In genomic region chr9:35289992-35290391, GRCm38 (mm10) we compare ENCODE assay signal across 15 mouse cellular contexts. TPM values are rescaled to one million over a fixed set of nuclear protein-coding genes. Genes with fewer than 3 reads are reported as not detected.
DNase-seq lines count a peak whose midpoint lies in the region; ATAC-seq and TF ChIP-seq lines count a peak whose summit lies in the region.
"Had no signal": no experiment of that assay in that cellular context is flagged by ENCODE, and none has a peak within 500 bp of the region (broad histone marks: within the 10 kb centered on the region; RNA-seq: fewer than 3 reads in every experiment).

No protein-coding gene starts in this region.

- H3K36me3 ChIP-seq in forebrain, embryonic 10.5 days (replicated peaks), result no peaks in the 10 kb centered on the region
- H3K36me3 ChIP-seq in forebrain, embryonic 16.5 days (ENCODE audit: control insufficient read depth, insufficient read depth), result no peaks in the 10 kb centered on the region
- H3K36me3 ChIP-seq in lung, embryonic 14.5 days (ENCODE audit: insufficient read depth), result no peaks in the 10 kb centered on the region
- H3K36me3 ChIP-seq in intestine, embryonic 16.5 days (ENCODE audit: control insufficient read depth, insufficient read depth, low read length), result no peaks in the 10 kb centered on the region
- no peaks in the 10 kb centered on the region for H3K36me3 ChIP-seq in stomach, postnatal 0 days (ENCODE audit: control insufficient read depth, insufficient read depth, low read length)
- H3K36me3 ChIP-seq: heart, embryonic 15.5 days; liver, embryonic 13.5 days; stomach, embryonic 15.5 days had no signal

- TF ChIP-seq CTCF in lung, embryonic 14.5 days (IDR thresholded peaks at IDR 0.05; ENCODE audit: low read depth), result no peak
- TF ChIP-seq CTCF in stomach, postnatal 0 days (IDR thresholded peaks at IDR 0.05; ENCODE audit: low read depth), result no peak
- TF ChIP-seq CTCF in layer of hippocampus, adult 2 months (conservative IDR thresholded peaks at IDR 0.05), result no peak

- H3K27ac ChIP-seq in forebrain, embryonic 10.5 days, result no peak overlapping the region
- H3K27ac ChIP-seq in forebrain, embryonic 16.5 days (ENCODE audit: low read length), result no peak overlapping the region
- no peak overlapping the region for H3K27ac ChIP-seq in lung, embryonic 14.5 days (ENCODE audit: low read depth)
- H3K27ac ChIP-seq in intestine, embryonic 16.5 days (ENCODE audit: low read length), result 0 out of 2 replicates have a peak overlapping the region, but pooled peaks have one; percentile 35
- no peak overlapping the region for H3K27ac ChIP-seq in stomach, postnatal 0 days (replicated peaks)
- H3K27ac ChIP-seq in layer of hippocampus, adult 2 months, result no peak overlapping the region
- H3K27ac ChIP-seq: heart, embryonic 15.5 days; liver, embryonic 13.5 days; stomach, embryonic 15.5 days had no signal

- no peak overlapping the region for H3K4me2 ChIP-seq in forebrain, embryonic 16.5 days (ENCODE audit: low read length)
- H3K4me2 ChIP-seq in lung, embryonic 14.5 days, result no peak overlapping the region
- H3K4me2 ChIP-seq in intestine, embryonic 16.5 days (ENCODE audit: low read depth, low read length), result peak overlapping the region; percentile 20; the same call in 1 of the 2 replicates
- H3K4me2 ChIP-seq in stomach, postnatal 0 days (replicated peaks; ENCODE audit: low read depth), result no peak overlapping the region
- H3K4me2 ChIP-seq: heart, embryonic 15.5 days; liver, embryonic 13.5 days; stomach, embryonic 15.5 days had no signal

- H3K9ac ChIP-seq in forebrain, embryonic 16.5 days (replicated peaks; ENCODE audit: low read depth, low read length), result no peak overlapping the region
- no peak overlapping the region for H3K9ac ChIP-seq in lung, embryonic 14.5 days
- no peak overlapping the region for H3K9ac ChIP-seq in intestine, embryonic 16.5 days (ENCODE audit: low read depth, low read length)
- H3K9ac ChIP-seq in stomach, postnatal 0 days (ENCODE audit: low read length), result no peak overlapping the region
- H3K9ac ChIP-seq: heart, embryonic 15.5 days; liver, embryonic 13.5 days; stomach, embryonic 15.5 days had no signal

- H3K27me3 ChIP-seq in forebrain, embryonic 10.5 days (ENCODE audit: poor library complexity, severe bottlenecking), result peaks cover 78% of the 10 kb centered on the region
- H3K27me3 ChIP-seq in forebrain, embryonic 16.5 days (replicated peaks; ENCODE audit: control insufficient read depth, insufficient read depth, low read length), result no peaks in the 10 kb centered on the region
- H3K27me3 ChIP-seq in lung, embryonic 14.5 days (ENCODE audit: insufficient read depth, low read length), result no peaks in the 10 kb centered on the region
- no peaks in the 10 kb centered on the region for H3K27me3 ChIP-seq in intestine, embryonic 16.5 days (replicated peaks; ENCODE audit: control insufficient read depth, insufficient read depth, low read length)
- H3K27me3 ChIP-seq in stomach, postnatal 0 days (ENCODE audit: control insufficient read depth, insufficient read depth, low read length), result no peaks in the 10 kb centered on the region
- H3K27me3 ChIP-seq: heart, embryonic 15.5 days; liver, embryonic 13.5 days; Patski; stomach, embryonic 15.5 days had no signal

- 15% methylated on average over 7 of the region's 7 CpGs for WGBS in forebrain, embryonic 10.5 days
- 20% methylated on average over 7 of the region's 7 CpGs for WGBS in forebrain, embryonic 16.5 days
- 20% methylated on average over 7 of the region's 7 CpGs for WGBS in lung, embryonic 14.5 days
- WGBS in intestine, embryonic 16.5 days, result 33% methylated on average over 7 of the region's 7 CpGs
- WGBS in stomach, postnatal 0 days, result 31% methylated on average over 7 of the region's 7 CpGs

- peak; percentile 33 for DNase-seq in forebrain, embryonic 10.5 days (ENCODE audit: extremely low spot score, low spot score)
- DNase-seq in lung, embryonic 14.5 days, result no peak
- no peak for DNase-seq in lung, postnatal 25 days (ENCODE audit: low spot score)
- DNase-seq in stomach, postnatal 0 days (ENCODE audit: low spot score), result peak; percentile 39
- DNase-seq in spleen, postnatal 10 days (ENCODE audit: low spot score in 2 of 2), result no peak
- no peak for DNase-seq in layer of hippocampus, adult 2 months (ENCODE audit: low spot score in 2 of 2)
- DNase-seq: adrenal gland, adult 8-10 months; gastrocnemius, postnatal 14 days; liver, embryonic 13.5 days; lung, postnatal 4 days had no signal

- H3K4me3 ChIP-seq in forebrain, embryonic 10.5 days, result no peak overlapping the region
- no peak overlapping the region for H3K4me3 ChIP-seq in forebrain, embryonic 16.5 days (replicated peaks; ENCODE audit: low read length)
- no peak overlapping the region for H3K4me3 ChIP-seq in lung, embryonic 14.5 days (ENCODE audit: low read depth, low read length)
- H3K4me3 ChIP-seq in intestine, embryonic 16.5 days (ENCODE audit: low read length), result no peak overlapping the region
- H3K4me3 ChIP-seq in stomach, postnatal 0 days (ENCODE audit: low read depth, low read length), result no peak overlapping the region
- H3K4me3 ChIP-seq in layer of hippocampus, adult 2 months, result no peak overlapping the region
- H3K4me3 ChIP-seq: heart, embryonic 15.5 days; liver, embryonic 13.5 days; stomach, embryonic 15.5 days had no signal

- no peaks in the 10 kb centered on the region for H3K9me3 ChIP-seq in forebrain, embryonic 10.5 days
- no peaks in the 10 kb centered on the region for H3K9me3 ChIP-seq in forebrain, embryonic 16.5 days (ENCODE audit: control insufficient read depth, low read length)
- H3K9me3 ChIP-seq in lung, embryonic 14.5 days (ENCODE audit: low read depth, low read length), result no peaks in the 10 kb centered on the region
- H3K9me3 ChIP-seq in intestine, embryonic 16.5 days (ENCODE audit: control insufficient read depth, low read length), result no peaks in the 10 kb centered on the region
- H3K9me3 ChIP-seq in stomach, postnatal 0 days (ENCODE audit: control insufficient read depth, low read length), result no peaks in the 10 kb centered on the region
- H3K9me3 ChIP-seq: heart, embryonic 15.5 days; liver, embryonic 13.5 days; stomach, embryonic 15.5 days had no signal

- no peak for TF ChIP-seq EP300 in stomach, postnatal 0 days (optimal IDR thresholded peaks at IDR 0.05)

- peaks cover 51% of the 10 kb centered on the region for H3K4me1 ChIP-seq in forebrain, embryonic 10.5 days
- peaks cover 5% of the 10 kb centered on the region; the same call in 1 of the 2 replicates for H3K4me1 ChIP-seq in forebrain, embryonic 16.5 days (replicated peaks; ENCODE audit: control insufficient read depth, insufficient read depth, low read length)
- no peaks in the 10 kb centered on the region for H3K4me1 ChIP-seq in lung, embryonic 14.5 days (ENCODE audit: insufficient read depth)
- H3K4me1 ChIP-seq in intestine, embryonic 16.5 days (ENCODE audit: control insufficient read depth, insufficient read depth, low read length), result peaks cover 6% of the 10 kb centered on the region; the same call in 1 of the 2 replicates
- no peaks in the 10 kb centered on the region for H3K4me1 ChIP-seq in stomach, postnatal 0 days (replicated peaks; ENCODE audit: control insufficient read depth, insufficient read depth)
- H3K4me1 ChIP-seq: liver, embryonic 13.5 days; stomach, embryonic 15.5 days had no signal

- ATAC-seq in forebrain, embryonic 16.5 days, result no peak
- peak; percentile 47; the same call in 1 of the 2 replicates for ATAC-seq in lung, embryonic 14.5 days (ENCODE audit: insufficient read depth)
- ATAC-seq in intestine, embryonic 16.5 days, result peak; percentile 89
- ATAC-seq in stomach, postnatal 0 days (ENCODE audit: low FRiP score, low TSS enrichment), result peak; percentile 42; the same call in 1 of the 2 replicates
- ATAC-seq: Patski had no signal

RNA-seq across cellular contexts. Expression of gene Rpusd4, which starts 22.3 kb away (rescaled TPM):
- polyA plus RNA-seq in forebrain, embryonic 10.5 days (2016; fragmentation: Nextera tagmentation; extraction: Ambion mirVana), result 33.3 TPM in 2 replicates
- 19.7 and 23.1 TPM in 2 replicates for polyA plus RNA-seq in forebrain, embryonic 16.5 days (2015; fragmentation: Nextera tagmentation; extraction: Ambion mirVana)
- polyA plus RNA-seq in lung, embryonic 14.5 days (2014; fragmentation: Nextera tagmentation; extraction: Ambion mirVana), result 29.7 and 30.9 TPM in 2 replicates
- 30.8 and 36.2 TPM in 2 replicates for polyA plus RNA-seq in intestine, embryonic 16.5 days (2015; fragmentation: Nextera tagmentation; extraction: Ambion mirVana)
- 15.1 and 16.0 TPM in 2 replicates for polyA plus RNA-seq in stomach, postnatal 0 days (2015; fragmentation: Nextera tagmentation; extraction: Ambion mirVana)
- 10 to 100 TPM; 10.9 to 11.0 TPM for total RNA-seq in layer of hippocampus, adult 2 months (2021)

RNA-seq across cellular contexts. Expression of gene Fam118b, which starts 22.4 kb away (rescaled TPM):
- 64.9 and 70.2 TPM in 2 replicates for polyA plus RNA-seq in forebrain, embryonic 10.5 days (2016; fragmentation: Nextera tagmentation; extraction: Ambion mirVana)
- 86.8 and 92.5 TPM in 2 replicates for polyA plus RNA-seq in forebrain, embryonic 16.5 days (2015; fragmentation: Nextera tagmentation; extraction: Ambion mirVana)
- 37.9 and 40.4 TPM in 2 replicates for polyA plus RNA-seq in lung, embryonic 14.5 days (2014; fragmentation: Nextera tagmentation; extraction: Ambion mirVana)
- polyA plus RNA-seq in intestine, embryonic 16.5 days (2015; fragmentation: Nextera tagmentation; extraction: Ambion mirVana), result 58.2 and 58.9 TPM in 2 replicates
- polyA plus RNA-seq in stomach, postnatal 0 days (2015; fragmentation: Nextera tagmentation; extraction: Ambion mirVana), result 23.6 and 24.0 TPM in 2 replicates
- 10 to 100 TPM; 27.2 to 35.4 TPM for total RNA-seq in layer of hippocampus, adult 2 months (2021)

Comparison
In these comparisons a context has a peak if more than half of its experiments do, and no peak if none do; other contexts are left out.
1. DNase-seq: peak in forebrain, embryonic 10.5 days (single experiment) and stomach, postnatal 0 days (single experiment); none in lung, embryonic 14.5 days (single experiment), lung, postnatal 25 days (single experiment), spleen, postnatal 10 days (0 of 2) and layer of hippocampus, adult 2 months (0 of 2).